Mouse (Mus musculus): ENCODE results near the gene Cxcr5. TPM values are rescaled to one million over a fixed set of nuclear protein-coding genes. Genes with fewer than 3 reads are reported as not detected.

Cxcr5 gene
- polyA plus RNA-seq, 1 experiment: not detected

DNA sequence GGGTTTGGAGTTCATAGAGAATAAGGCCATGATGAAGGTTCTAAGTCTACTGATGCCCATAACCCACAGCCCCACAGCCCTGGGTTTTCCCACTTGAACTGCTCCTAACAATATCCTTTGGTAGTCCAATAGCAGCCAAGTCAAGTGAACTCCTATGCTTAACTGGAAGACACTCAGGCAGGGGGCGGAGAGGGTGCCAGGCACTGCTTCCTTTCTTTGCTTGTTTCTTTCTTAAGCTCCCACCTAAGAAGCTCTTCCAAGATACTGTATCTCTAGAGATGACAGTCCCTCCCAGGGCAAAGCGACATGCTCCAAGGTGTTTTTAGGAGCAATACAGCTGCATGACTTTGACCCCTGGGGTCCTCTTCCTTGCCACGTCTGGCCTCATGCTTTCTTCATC is 36.7 kb downstream of the Cxcr5 start:
- no peak overlapping the region for H3K27ac ChIP-seq (ENCODE audit: insufficient read depth, low read length)
- no peaks in the 10 kb centered on the region for H3K4me1 ChIP-seq (ENCODE audit: control insufficient read depth, insufficient read depth, low read length)
- TF ChIP-seq POLR2A (IDR thresholded peaks at IDR 0.05; ENCODE audit: low read depth, low read length): no peak
- no peak for TF ChIP-seq CTCF (IDR thresholded peaks at IDR 0.05; ENCODE audit: borderline replicate concordance, insufficient read depth, low read length)
- H3K4me3 ChIP-seq (ENCODE audit: insufficient read depth, low read length): no peak overlapping the region

DNA sequence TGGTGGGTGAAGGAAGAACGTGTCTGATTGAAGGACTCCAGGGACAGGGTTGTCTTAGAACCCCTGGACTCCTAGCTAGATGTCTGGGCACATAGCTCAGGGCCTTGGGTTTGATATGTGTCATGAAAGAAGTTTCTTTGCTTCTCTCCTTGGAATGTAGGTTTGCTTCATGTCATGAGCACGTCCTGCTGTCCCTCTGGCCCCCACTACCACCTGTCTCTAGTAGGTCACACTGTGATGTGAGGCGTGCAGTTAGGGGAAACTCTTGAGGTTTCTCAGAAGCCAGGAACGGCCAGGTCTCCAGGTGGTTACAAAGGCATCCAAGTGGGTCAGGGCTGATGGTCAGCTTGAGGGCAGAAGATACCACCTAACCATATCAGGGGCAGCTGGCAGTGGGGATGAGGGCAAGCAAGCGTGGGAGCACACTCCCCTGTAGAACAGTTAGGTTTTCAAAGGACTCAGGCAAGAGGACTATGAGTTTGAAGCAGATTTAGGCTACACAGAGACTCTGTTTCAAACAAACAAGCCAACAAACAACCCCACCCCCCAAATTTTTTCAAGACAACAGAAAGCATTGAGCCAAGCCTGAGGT is 37.3 kb downstream of the Cxcr5 start:
- H3K4me1 ChIP-seq (ENCODE audit: control insufficient read depth, insufficient read depth, low read length): no peaks in the 10 kb centered on the region
- no peak overlapping the region for H3K27ac ChIP-seq (ENCODE audit: insufficient read depth, low read length)
- TF ChIP-seq CTCF (IDR thresholded peaks at IDR 0.05; ENCODE audit: borderline replicate concordance, insufficient read depth, low read length) (no peak), POLR2A (IDR thresholded peaks at IDR 0.05; ENCODE audit: low read depth, low read length) (no peak)
- H3K4me3 ChIP-seq (ENCODE audit: insufficient read depth, low read length): no peak overlapping the region

DNA sequence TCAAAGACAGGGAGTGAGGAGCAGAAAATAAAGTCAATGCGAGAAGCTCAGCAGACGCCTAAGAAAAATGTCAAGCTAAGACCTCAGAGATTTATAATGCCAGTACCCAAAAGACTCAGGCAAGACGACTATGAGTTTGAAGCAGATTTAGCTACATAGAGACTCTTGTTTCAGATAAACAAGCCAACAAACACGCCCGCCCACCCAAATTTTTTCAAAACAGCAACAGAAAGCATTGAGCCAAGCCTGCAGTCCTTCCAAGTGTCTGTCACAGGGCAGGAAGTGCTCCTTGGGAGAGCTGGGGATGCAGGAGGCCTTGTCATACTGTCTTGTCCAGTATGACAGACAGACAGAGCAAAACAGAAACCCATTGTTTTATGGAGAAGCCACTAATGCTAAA is 38.0 kb downstream of the Cxcr5 start:
- no peaks in the 10 kb centered on the region for H3K4me1 ChIP-seq (ENCODE audit: control insufficient read depth, insufficient read depth, low read length)
- no peak overlapping the region for H3K4me3 ChIP-seq (ENCODE audit: insufficient read depth, low read length)
- H3K27ac ChIP-seq (ENCODE audit: insufficient read depth, low read length): no peak overlapping the region
- TF ChIP-seq CTCF (IDR thresholded peaks at IDR 0.05; ENCODE audit: borderline replicate concordance, insufficient read depth, low read length) (no peak), POLR2A (IDR thresholded peaks at IDR 0.05; ENCODE audit: low read depth, low read length) (no peak)

DNA sequence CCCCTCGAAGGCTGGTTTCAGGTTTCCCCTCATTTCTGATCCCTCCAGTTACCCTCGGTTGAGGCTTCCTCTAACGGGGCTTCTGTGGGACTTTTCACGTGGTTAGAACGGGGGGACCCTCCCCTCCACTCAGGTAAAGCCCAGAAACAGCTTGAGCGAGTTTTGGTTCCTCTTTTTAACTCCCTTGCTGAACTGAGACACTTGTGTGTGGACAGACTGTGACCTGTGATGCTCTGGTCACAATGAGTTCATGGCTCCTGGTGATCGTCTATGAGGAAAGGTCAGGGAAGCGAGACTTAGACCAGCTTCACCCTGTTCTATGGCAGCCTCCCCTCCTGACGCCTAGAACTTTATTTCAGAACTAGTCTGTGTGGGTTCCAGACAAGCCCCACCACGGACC is 39.8 kb downstream of the Cxcr5 start:
- TF ChIP-seq POLR2A (IDR thresholded peaks at IDR 0.05; ENCODE audit: low read depth, low read length) (no peak), CTCF (IDR thresholded peaks at IDR 0.05; ENCODE audit: borderline replicate concordance, insufficient read depth, low read length) (no peak)
- Histone ChIP-seq H3K4me3 (ENCODE audit: insufficient read depth, low read length) (no peak overlapping the region), H3K27ac (ENCODE audit: insufficient read depth, low read length) (no peak overlapping the region), H3K4me1 (ENCODE audit: control insufficient read depth, insufficient read depth, low read length) (peaks cover 9% of the 10 kb centered on the region; the same call in 1 of the 2 replicates)

DNA sequence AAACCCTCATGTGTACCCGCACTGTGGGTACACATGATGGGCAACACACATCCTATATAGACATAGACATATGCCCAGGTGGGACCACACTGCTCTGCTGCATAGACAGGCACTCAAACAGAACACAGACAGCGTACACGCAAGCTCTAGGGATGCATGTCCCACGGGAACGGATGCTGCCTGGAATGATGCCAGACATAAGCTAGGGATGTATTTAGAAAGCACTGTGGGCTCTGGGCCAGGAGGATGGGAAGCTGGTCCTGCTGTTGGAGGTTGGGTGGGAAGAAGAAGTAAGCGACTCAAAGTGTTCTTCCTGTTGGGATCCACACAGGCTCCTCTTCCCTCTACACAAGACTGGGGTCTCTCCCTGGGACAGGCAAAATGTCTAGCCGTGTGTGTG is 43.6 kb downstream of the Cxcr5 start:
- no peak overlapping the region for H3K4me3 ChIP-seq (ENCODE audit: insufficient read depth, low read length)
- peak overlapping the region; percentile 38; the same call in 1 of the 2 replicates for H3K27ac ChIP-seq (ENCODE audit: insufficient read depth, low read length)
- TF ChIP-seq CTCF (IDR thresholded peaks at IDR 0.05; ENCODE audit: borderline replicate concordance, insufficient read depth, low read length) (no peak), POLR2A (IDR thresholded peaks at IDR 0.05; ENCODE audit: low read depth, low read length) (no peak)
- peaks cover 9% of the 10 kb centered on the region; the same call in 1 of the 2 replicates for H3K4me1 ChIP-seq (ENCODE audit: control insufficient read depth, insufficient read depth, low read length)

DNA sequence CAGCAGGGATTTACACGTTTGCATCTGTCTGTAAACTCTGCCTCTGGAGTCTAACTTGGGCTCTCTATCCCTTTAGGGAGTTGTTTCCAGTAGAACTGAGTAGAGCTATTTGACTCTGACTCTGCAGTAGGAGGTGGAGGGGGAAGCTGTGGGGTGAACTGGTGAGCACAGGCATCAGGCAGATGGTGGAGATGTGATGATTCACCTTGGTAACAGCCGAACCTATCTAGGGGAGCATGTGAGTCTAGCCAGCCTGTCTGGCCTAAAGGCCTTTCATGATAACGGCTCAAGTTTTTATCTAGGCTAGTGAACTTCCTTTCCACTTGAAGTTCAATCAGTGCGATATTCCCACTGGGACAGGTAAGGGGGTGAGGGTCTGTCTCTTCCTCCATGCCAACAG is 44.3 kb downstream of the Cxcr5 start:
- peaks cover 9% of the 10 kb centered on the region; the same call in 1 of the 2 replicates for H3K4me1 ChIP-seq (ENCODE audit: control insufficient read depth, insufficient read depth, low read length)
- peak overlapping the region; percentile 6; the same call in 1 of the 2 replicates for H3K27ac ChIP-seq (ENCODE audit: insufficient read depth, low read length)
- H3K4me3 ChIP-seq (ENCODE audit: insufficient read depth, low read length): no peak overlapping the region
- TF ChIP-seq POLR2A (IDR thresholded peaks at IDR 0.05; ENCODE audit: low read depth, low read length) (no peak), CTCF (IDR thresholded peaks at IDR 0.05; ENCODE audit: borderline replicate concordance, insufficient read depth, low read length) (no peak)

DNA sequence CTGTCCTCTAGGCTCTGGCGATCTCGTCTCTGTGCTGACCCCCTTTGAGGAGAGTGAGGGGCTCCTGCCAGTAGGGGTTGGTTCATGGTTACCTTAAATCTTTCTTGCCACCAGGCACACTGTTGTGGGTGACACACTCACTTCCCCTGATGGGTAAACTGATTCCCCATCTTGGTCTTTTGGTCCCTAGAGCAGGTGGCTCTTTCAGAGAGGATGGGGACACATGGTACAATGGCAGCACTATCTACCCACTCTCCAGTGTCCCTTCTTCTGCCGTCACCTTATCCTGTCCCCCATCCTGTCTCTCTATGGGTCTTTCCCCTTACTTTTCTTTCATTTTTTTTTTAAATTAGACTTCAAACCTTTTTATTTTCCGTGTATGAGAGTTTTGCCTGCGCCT is 45.8 kb downstream of the Cxcr5 start:
- H3K4me3 ChIP-seq (ENCODE audit: insufficient read depth, low read length): no peak overlapping the region
- H3K4me1 ChIP-seq (ENCODE audit: control insufficient read depth, insufficient read depth, low read length): peaks cover 12% of the 10 kb centered on the region; the same call in 1 of the 2 replicates
- no peak overlapping the region for H3K27ac ChIP-seq (ENCODE audit: insufficient read depth, low read length)
- TF ChIP-seq POLR2A (IDR thresholded peaks at IDR 0.05; ENCODE audit: low read depth, low read length) (no peak), CTCF (IDR thresholded peaks at IDR 0.05; ENCODE audit: borderline replicate concordance, insufficient read depth, low read length) (no peak)

DNA sequence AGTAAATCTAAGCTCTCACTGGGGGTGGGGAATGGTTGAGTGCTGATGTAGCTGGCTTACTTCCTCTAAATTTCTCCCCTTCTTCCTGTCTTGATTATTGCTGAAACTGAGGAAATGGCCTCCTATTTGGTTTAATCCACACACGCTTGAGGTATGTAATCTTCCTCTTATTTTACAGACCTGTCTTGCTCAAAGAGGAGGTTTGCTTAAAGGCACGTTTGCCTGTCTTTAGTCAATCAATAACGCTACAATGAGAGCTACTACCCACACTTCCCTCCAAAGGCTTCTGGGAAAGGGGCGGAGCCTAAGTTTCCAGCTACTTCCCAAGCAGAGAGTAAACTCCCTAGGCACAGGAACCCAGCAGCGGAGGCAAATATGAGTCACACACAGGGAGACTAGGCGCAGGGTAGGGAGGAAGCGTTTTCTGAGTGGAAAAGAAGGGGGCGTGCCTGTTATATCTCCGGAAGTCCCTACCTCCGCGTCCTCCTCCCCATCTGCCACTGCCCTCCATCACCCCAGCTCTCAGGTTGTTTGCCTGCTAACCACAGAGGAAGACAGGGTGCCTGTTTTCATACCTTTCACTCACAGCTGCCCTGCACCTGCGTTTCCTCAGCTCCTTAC is 46.4 kb downstream of the Cxcr5 start:
- TF ChIP-seq POLR2A (IDR thresholded peaks at IDR 0.05; ENCODE audit: low read depth, low read length): no peak
- TF ChIP-seq CTCF (IDR thresholded peaks at IDR 0.05; ENCODE audit: borderline replicate concordance, insufficient read depth, low read length): no peak
- Histone ChIP-seq H3K27ac (ENCODE audit: insufficient read depth, low read length) (no peak overlapping the region), H3K4me1 (ENCODE audit: control insufficient read depth, insufficient read depth, low read length) (peaks cover 12% of the 10 kb centered on the region; the same call in 1 of the 2 replicates), H3K4me3 (ENCODE audit: insufficient read depth, low read length) (no peak overlapping the region)

DNA sequence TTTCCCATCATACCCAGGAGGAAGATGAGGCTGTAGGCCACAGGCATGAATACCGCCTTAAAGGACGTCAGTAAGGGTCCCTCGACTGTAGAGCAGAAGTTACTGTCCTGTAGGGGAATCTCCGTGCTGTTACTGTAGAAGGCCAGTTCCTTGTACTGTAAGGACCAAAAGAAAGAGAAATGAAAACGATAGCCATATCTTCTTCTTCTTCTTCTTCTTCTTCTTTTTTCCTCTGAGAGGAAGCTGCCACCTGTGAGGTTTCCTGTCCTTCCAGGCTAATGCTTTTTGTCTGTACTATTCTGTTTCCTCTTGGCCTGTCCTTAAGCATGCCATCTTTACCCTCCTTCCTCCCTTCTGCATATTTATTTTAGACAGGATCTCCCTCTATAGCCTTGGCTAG is 47.5 kb downstream of the Cxcr5 start:
- Histone ChIP-seq H3K4me3 (ENCODE audit: insufficient read depth, low read length) (no peak overlapping the region), H3K27ac (ENCODE audit: insufficient read depth, low read length) (no peak overlapping the region), H3K4me1 (ENCODE audit: control insufficient read depth, insufficient read depth, low read length) (peaks cover 14% of the 10 kb centered on the region)
- TF ChIP-seq CTCF (IDR thresholded peaks at IDR 0.05; ENCODE audit: borderline replicate concordance, insufficient read depth, low read length) (no peak), POLR2A (IDR thresholded peaks at IDR 0.05; ENCODE audit: low read depth, low read length) (no peak)

DNA sequence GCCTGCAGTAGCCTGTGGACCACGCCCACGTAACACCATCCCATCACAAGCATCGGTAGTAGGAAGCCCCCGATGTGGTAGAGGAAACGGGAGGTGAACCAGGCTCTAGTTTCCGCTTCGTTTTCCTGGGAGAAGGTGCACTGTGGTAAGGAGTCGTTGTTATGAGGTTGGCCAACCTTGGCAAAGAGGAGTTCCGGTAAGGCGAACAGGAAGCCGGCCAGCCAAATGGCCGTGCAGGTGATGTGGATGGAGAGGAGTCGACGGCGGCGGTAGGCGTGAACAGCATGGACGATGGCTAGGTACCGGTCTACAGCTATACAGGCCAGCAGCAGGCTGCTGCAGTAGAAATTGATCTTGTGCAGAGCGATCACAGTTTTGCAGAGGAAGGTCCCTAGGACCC is 48.1 kb downstream of the Cxcr5 start:
- H3K27ac ChIP-seq (ENCODE audit: insufficient read depth, low read length): no peak overlapping the region
- peaks cover 17% of the 10 kb centered on the region for H3K4me1 ChIP-seq (ENCODE audit: control insufficient read depth, insufficient read depth, low read length)
- TF ChIP-seq POLR2A (IDR thresholded peaks at IDR 0.05; ENCODE audit: low read depth, low read length): no peak
- TF ChIP-seq CTCF (IDR thresholded peaks at IDR 0.05; ENCODE audit: borderline replicate concordance, insufficient read depth, low read length): no peak
- H3K4me3 ChIP-seq (ENCODE audit: insufficient read depth, low read length): no peak overlapping the region

Measured in embryonic fibroblast, embryonic 13.5 days (primary cell).